Mouse (Mus musculus) myocyte (in vitro differentiated cells): ENCODE measurements around the gene Glrx2. TPM values are rescaled to one million over a fixed set of nuclear protein-coding genes. Genes with fewer than 3 reads are reported as not detected.

Experiments
- H3K27me3 ChIP-seq: one replicate; pipeline ENCODE4 v1.6.1; 2011; ENCODE audit not compliant: control insufficient read depth, insufficient read depth, insufficient read length
- H3K36me3 ChIP-seq: one replicate; pipeline ENCODE4 v1.6.1; 2011; ENCODE audit not compliant: control insufficient read depth, insufficient read depth
- H3K4me2 ChIP-seq: one replicate; pipeline ENCODE4 v1.6.1; 2011; ENCODE audit warnings: low read depth, control low read depth
- H3K4me3 ChIP-seq: one replicate; pipeline ENCODE4 v1.5.1; 2011; ENCODE audit warnings: mild to moderate bottlenecking, control low read depth, moderate library complexity
- H3K79me2 ChIP-seq: one replicate; pipeline ENCODE4 v1.6.1; 2011; ENCODE audit not compliant: control insufficient read depth, insufficient read depth
- H3ac ChIP-seq: one replicate; pipeline ENCODE4 v1.6.1; 2011; ENCODE audit not compliant: control insufficient read depth, insufficient read length
- CEBPB ChIP-seq: IDR thresholded peaks from 2 replicates; pipeline ENCODE4 v1.6.1; 2011; ENCODE audit warnings: mild to moderate bottlenecking, moderate library complexity; ENCODE audit not compliant: poor library complexity, insufficient read depth, severe bottlenecking
- E2F4 ChIP-seq: IDR thresholded peaks from one replicate; pipeline ENCODE4 v1.6.1; 2011; ENCODE audit warnings: mild to moderate bottlenecking, control low read depth, moderate library complexity; ENCODE audit not compliant: insufficient read depth
- MAX ChIP-seq: IDR thresholded peaks from one replicate; pipeline ENCODE4 v1.6.1; 2011; ENCODE audit warnings: low read depth, mild to moderate bottlenecking, control low read depth
- MYOD1 ChIP-seq, 3 experiments: IDR thresholded peaks; one replicate each; pipeline ENCODE4 v1.6.1; 2011; ENCODE audit warnings: control low read depth in 2 of 3, low read depth in 2 of 3, mild to moderate bottlenecking in 2 of 3, moderate library complexity in 1 of 3; ENCODE audit not compliant: insufficient read length in 2 of 3, control insufficient read depth in 1 of 3
- MYOG ChIP-seq, 3 experiments: IDR thresholded peaks; one replicate each; pipeline ENCODE4 v1.6.1; 2011; ENCODE audit warnings: control low read depth in 2 of 3, low read depth in 2 of 3, mild to moderate bottlenecking in 2 of 3; ENCODE audit not compliant: insufficient read length in 2 of 3, control insufficient read depth in 1 of 3, insufficient read depth in 1 of 3
- POLR2A ChIP-seq: IDR thresholded peaks from one replicate; pipeline ENCODE4 v1.6.1; 2011; ENCODE audit warnings: low read depth, mild to moderate bottlenecking, control low read depth, moderate library complexity; ENCODE audit not compliant: insufficient read length
- POLR2AphosphoS2 ChIP-seq: IDR thresholded peaks from one replicate; pipeline ENCODE4 v1.6.1; 2011; ENCODE audit warnings: low read depth, control low read depth; ENCODE audit not compliant: insufficient read length
- REST ChIP-seq: IDR thresholded peaks from one replicate; pipeline ENCODE4 v1.6.1; 2011; ENCODE audit warnings: mild to moderate bottlenecking, control low read depth, moderate library complexity; ENCODE audit not compliant: insufficient read depth, insufficient read length
- SRF ChIP-seq: IDR thresholded peaks from one replicate; pipeline ENCODE4 v1.6.1; 2011; ENCODE audit warnings: low read depth; ENCODE audit not compliant: control insufficient read depth, insufficient read length
- TCF12 ChIP-seq: IDR thresholded peaks from one replicate; pipeline ENCODE4 v1.6.1; 2011; ENCODE audit warnings: mild to moderate bottlenecking, control low read depth; ENCODE audit not compliant: poor library complexity, insufficient read depth, severe bottlenecking
- TCF3 ChIP-seq: IDR thresholded peaks from one replicate; pipeline ENCODE4 v1.6.1; 2011; ENCODE audit warnings: low read depth, control low read depth; ENCODE audit not compliant: insufficient read length
- USF1 ChIP-seq: IDR thresholded peaks from one replicate; pipeline ENCODE4 v1.6.1; 2011; ENCODE audit warnings: low read depth, mild to moderate bottlenecking, control low read depth, moderate library complexity
- polyA plus RNA-seq: library from polyadenylated mRNA; unstranded; fragments of >200 nt; fragmentation: generic; extraction: Trizol; gene quantifications from one replicate; pipeline ENCODE4 v1.2.1, GENCODE M21; 2012; ENCODE audit warnings: missing spikeins

Gene Glrx2
- polyA plus RNA-seq, 1 experiment = 81.0 TPM

GRCm38 (mm10) chr1:143731691-143732090 is 15.6 kb downstream of the Glrx2 start:
- Histone ChIP-seq H3K4me2 (no peak overlapping the region), H3K4me3 (no peak overlapping the region), H3K79me2 (no peaks in the 10 kb centered on the region), H3ac (no peak overlapping the region), H3K27me3 (no peaks in the 10 kb centered on the region), H3K36me3 (no peaks in the 10 kb centered on the region)
- no peak for TF ChIP-seq TCF12
- no peak for TF ChIP-seq MYOG (IDR thresholded peaks at IDR 0.05; ENCODE audit: control insufficient read depth in 1 of 3, insufficient read depth in 1 of 3, insufficient read length in 2 of 3, low read depth in 2 of 3)
- no peak for TF ChIP-seq E2F4
- no peak for TF ChIP-seq CEBPB
- no peak for TF ChIP-seq REST

GRCm38 (mm10) chr1:143733914-143734410 is 17.8 kb downstream of the Glrx2 start:
- TF ChIP-seq MYOD1 (IDR thresholded peaks at IDR 0.05; ENCODE audit: control insufficient read depth in 1 of 3, insufficient read length in 2 of 3, low read depth in 2 of 3) (no peak), MAX (no peak), TCF3 (no peak), MYOG (IDR thresholded peaks at IDR 0.05; ENCODE audit: control insufficient read depth in 1 of 3, insufficient read depth in 1 of 3, insufficient read length in 2 of 3, low read depth in 2 of 3) (no peak), REST (no peak), TCF12 (no peak)
- Histone ChIP-seq H3K4me2 (no peak overlapping the region), H3K79me2 (no peaks in the 10 kb centered on the region), H3K36me3 (no peaks in the 10 kb centered on the region), H3K27me3 (no peaks in the 10 kb centered on the region), H3K4me3 (no peak overlapping the region), H3ac (no peak overlapping the region)

GRCm38 (mm10) chr1:143738811-143739210 is 22.7 kb downstream of the Glrx2 start:
- H3K4me3 ChIP-seq = peak overlapping the region; percentile 50
- peak overlapping the region; percentile 89 for H3K4me2 ChIP-seq
- H3K27me3 ChIP-seq = no peaks in the 10 kb centered on the region
- no peaks in the 10 kb centered on the region for H3K79me2 ChIP-seq
- no peak for TF ChIP-seq TCF12
- no peak for TF ChIP-seq MYOG (IDR thresholded peaks at IDR 0.05; ENCODE audit: control insufficient read depth in 1 of 3, insufficient read depth in 1 of 3, insufficient read length in 2 of 3, low read depth in 2 of 3)
- no peak for TF ChIP-seq USF1
- no peak for TF ChIP-seq SRF
- TF ChIP-seq POLR2A = no peak
- no peak for TF ChIP-seq TCF3
- TF ChIP-seq MAX = no peak
- peaks cover 13% of the 10 kb centered on the region for H3K36me3 ChIP-seq
- peak overlapping the region; percentile 66 for H3ac ChIP-seq

- H3K27me3 ChIP-seq = no peaks in the 10 kb centered on the region
- TF ChIP-seq MAX (no peak), POLR2A (peak; percentile 64), POLR2AphosphoS2 (peak; percentile 32), MYOD1 (IDR thresholded peaks at IDR 0.05; ENCODE audit: control insufficient read depth in 1 of 3, insufficient read length in 2 of 3, low read depth in 2 of 3) (peak in 1 of 3 experiments; percentile 5), SRF (peak; percentile 19), USF1 (peak; percentile 97)
- H3ac ChIP-seq = peak overlapping the region; percentile 66
- H3K79me2 ChIP-seq = no peaks in the 10 kb centered on the region
- peak overlapping the region; percentile 89 for H3K4me2 ChIP-seq
- peaks cover 16% of the 10 kb centered on the region for H3K36me3 ChIP-seq
- peak overlapping the region; percentile 50 for H3K4me3 ChIP-seq
Observed at GRCm38 (mm10) chr1:143739361-143740350, 23.5 kb downstream of the Glrx2 start.

GRCm38 (mm10) chr1:143740581-143740980 is 24.4 kb downstream of the Glrx2 start:
- H3K27me3 ChIP-seq = no peaks in the 10 kb centered on the region
- H3K4me2 ChIP-seq = peak overlapping the region; percentile 77
- peak overlapping the region; percentile 50 for H3K4me3 ChIP-seq
- no peak overlapping the region for H3ac ChIP-seq
- TF ChIP-seq POLR2A = no peak
- no peak for TF ChIP-seq MAX
- no peak for TF ChIP-seq POLR2AphosphoS2
- TF ChIP-seq MYOD1 (IDR thresholded peaks at IDR 0.05; ENCODE audit: control insufficient read depth in 1 of 3, insufficient read length in 2 of 3, low read depth in 2 of 3) = no peak
- no peak for TF ChIP-seq CEBPB
- no peak for TF ChIP-seq SRF
- no peak for TF ChIP-seq MYOG (IDR thresholded peaks at IDR 0.05; ENCODE audit: control insufficient read depth in 1 of 3, insufficient read depth in 1 of 3, insufficient read length in 2 of 3, low read depth in 2 of 3)
- no peak for TF ChIP-seq E2F4
- no peaks in the 10 kb centered on the region for H3K79me2 ChIP-seq
- peaks cover 17% of the 10 kb centered on the region for H3K36me3 ChIP-seq
